Mouse (Mus musculus): ENCODE data around the gene Tmem107.

Tmem107 gene

DNA sequence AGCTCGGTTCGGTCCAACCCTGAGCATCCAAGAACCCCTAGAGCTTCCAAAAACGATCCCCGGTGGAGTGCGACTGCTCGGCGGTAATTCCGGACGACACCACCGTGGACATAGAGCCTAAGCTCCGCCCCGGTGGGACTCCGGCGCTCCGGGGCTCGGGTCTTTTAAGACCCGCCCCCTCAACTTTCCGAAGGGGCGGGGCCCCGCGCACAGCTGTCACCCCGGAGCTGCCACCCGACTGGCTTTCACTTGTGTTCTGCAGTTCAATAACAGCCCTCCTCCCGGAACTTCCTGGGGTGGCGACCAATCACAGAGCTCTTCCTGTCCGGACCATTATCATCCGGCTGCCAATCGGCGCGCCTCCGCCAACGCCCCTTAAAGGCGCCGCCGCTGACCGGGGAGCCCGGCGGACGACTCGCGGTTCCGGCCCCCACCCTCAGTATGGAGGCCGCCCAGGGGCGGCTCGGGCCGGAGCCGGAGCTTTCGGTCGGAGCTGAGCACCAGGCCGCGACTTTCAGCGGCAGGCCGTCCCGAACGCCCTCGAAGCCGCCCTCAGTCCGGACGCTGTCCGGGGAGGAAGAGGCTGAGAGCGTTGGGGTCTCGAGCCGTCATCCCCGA is 11.1 kb upstream of the Tmem107 start, which contains the start of gene Borcs6:
Gene Borcs6, plus strand, starts transcription at position 361 of the 618 bp plus-strand sequence.
- peak; percentile 98 for DNase-seq (ENCODE audit: low spot score in 2 of 2)

DNA sequence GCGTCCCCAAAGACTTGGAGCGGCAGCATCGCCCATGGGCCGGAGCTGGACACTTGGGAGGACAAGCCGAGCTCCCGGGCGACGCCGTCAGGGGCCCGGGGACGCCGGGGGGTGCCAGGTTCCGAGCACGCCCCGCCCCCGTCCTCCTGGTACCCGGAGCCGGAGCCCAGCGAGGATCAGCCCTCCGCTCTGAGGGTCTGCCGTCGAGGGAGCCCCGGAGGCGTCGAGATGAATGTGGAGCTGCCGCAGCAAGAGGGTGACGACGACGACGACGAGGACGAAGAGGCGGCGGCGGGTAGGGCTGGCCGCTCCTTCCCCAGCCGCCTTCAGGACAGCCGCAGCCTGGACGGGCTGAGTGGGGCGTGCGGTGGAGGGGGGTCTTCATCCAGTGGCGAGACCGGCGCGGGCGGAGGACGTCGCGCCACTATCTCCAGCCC is 10.6 kb upstream of the Tmem107 start:
- peak in 1 of 2 experiments; percentile 45 for DNase-seq (ENCODE audit: low spot score in 2 of 2)

- no peak for DNase-seq (ENCODE audit: low spot score in 2 of 2)
Observed at GRCm38 (mm10) chr11:69060448-69061254, 10.0 kb upstream of the Tmem107 start.

DNA sequence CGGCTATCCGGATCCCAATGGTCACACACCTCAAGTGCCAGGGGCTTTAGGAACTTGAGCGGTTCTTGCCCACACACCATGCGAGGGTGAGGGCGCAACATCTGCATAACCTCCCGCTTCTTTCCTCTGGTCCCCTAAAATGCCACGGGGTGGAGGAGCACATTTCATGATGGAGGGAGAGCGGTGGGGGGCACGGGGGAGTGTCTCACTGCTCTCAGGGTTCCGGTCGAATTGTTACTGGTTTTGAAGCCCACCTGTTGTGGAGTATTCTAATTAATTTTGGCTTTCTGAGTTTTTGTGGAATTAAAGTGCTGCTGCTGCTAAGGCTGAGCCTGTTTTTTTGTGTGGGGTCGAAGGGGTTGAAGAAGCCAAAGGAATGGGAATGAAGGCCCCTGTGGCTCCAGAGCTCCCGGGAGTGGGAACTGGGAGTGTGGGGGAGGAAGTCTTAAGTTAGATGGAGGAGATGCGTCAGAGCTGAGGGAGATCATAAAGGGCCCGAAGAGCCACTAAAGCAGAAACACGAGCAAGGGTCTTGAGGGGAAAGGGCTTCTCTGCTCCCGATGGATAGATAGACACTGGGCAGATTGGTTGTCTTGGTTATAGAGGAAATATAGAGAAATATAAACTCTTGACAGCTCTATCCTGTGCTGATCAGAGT is 9.2 kb upstream of the Tmem107 start:
- no peak for DNase-seq (ENCODE audit: low spot score in 2 of 2)

DNA sequence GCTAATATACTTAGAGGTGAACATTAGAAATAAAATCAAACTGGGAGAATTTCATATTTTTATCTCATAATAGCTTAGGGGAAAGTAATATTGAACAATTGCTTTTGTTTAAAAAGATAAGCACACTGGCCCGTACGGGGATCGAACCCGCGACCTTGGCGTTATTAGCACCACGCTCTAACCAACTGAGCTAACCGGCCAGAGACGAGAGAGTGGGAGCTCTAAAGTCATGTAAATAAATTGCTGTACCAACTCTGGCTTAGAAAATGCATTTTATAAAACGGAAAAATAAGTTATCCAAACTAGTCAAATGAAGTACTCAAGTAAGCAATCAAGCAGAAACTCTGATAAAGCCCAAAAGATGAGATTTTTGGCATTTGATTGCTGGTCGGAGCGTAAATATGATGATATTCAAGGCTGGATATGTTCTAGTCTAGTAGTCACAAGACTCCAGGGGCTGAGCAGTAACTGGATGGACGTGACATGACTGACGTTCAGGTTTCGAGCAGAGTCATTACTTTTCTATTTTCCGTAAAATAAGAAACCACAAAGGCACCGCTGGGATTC is 8.3 kb upstream of the Tmem107 start:
- peak; percentile 70 to 81 for DNase-seq (ENCODE audit: low spot score in 2 of 2)

DNA sequence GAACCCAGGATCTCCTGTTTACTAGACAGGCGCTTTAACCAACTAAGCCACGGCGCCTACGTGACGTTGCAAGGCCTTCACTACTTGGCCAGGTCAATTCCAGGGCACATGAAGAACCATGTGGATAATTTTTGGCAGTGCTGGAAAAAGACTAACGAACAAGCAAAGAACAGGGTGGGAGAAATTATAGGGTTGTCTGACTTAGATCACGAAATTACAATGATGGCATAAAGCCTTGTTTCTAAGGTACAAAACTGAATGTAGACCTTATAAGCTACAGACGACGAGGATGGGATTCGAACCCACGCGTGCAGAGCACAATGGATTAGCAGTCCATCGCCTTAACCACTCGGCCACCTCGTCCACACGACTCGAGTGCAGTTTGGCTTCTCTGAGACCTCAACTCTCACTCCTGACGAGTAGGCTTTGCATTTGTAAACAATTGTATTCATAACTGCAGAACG is 7.8 kb upstream of the Tmem107 start:
- DNase-seq (ENCODE audit: low spot score in 2 of 2), result peak; percentile 92 to 95

DNA sequence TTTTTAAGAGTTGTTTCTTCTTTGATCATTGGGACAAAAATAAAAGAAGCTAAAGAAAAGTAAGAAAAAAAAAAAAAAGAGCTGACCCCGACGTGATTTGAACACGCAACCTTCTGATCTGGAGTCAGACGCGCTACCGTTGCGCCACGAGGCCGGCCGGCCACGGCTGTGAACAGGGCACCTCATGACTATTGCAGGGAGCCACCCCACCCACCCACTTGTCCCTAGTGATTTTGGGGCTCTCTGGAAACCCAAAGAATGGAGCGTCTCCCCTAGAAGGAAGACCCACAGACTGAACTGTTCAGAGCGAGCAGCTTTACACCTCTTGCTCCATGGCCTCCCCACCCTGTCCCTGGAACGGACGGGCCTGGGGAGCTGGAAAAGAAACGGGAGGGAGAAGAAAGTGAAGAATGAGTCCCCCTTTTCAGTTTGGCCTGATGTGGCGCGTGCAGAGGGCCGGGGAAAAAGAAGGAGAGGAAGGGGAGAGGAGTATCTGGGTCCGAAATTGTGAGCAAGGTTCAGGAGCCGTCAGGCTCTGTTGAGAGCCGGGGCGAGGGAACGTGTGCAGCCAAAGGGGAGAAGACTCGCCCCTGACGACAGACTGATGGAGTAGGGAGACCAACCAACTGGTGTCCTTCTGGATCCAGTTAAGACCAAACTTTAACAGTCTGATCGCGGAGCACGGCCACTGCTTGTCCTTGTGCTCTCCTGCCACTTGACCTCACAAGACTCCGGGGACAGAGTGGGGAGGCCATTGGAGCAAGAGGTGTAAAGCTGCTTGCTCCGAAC is 7.0 kb upstream of the Tmem107 start:
- peak; percentile 67 to 68 for DNase-seq (ENCODE audit: low spot score in 2 of 2)

- no peak for DNase-seq (ENCODE audit: low spot score in 2 of 2)
Observed at GRCm38 (mm10) chr11:69064259-69065133, 6.1 kb upstream of the Tmem107 start.

- DNase-seq (ENCODE audit: low spot score in 2 of 2), result no peak
Observed at GRCm38 (mm10) chr11:69065394-69065925, 5.1 kb upstream of the Tmem107 start.

DNA sequence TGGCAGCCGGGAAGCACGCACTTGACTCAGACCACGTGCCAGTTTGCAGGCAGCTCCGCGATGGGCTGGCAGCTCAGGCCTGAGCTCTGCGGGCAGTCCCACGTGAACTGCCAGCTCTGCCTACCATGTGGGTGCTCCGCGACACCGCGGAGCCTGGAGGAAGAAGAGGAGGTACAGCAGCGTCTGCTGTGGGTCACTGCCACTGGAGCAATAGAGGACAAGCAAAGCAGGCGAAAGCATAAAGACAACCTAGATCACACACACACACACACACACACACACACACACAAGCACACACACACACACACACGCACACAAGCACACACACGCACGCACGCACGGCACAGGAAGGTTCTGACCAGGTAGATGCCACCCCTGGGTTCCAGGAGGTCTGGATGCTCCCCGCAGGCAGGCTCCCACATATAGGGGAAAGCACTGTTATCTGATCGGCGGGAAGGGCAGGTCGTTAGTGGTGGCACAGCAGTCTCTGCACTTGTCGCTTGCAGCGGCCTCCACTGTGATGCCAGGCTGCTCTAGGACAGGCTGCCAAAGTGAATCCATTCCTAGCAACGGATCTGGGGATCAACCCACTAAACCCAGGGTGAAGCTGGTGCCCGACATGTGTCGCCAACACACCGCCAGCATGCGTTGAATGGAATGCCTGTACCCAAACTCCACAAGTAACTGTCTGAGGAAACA is 4.3 kb upstream of the Tmem107 start:
- DNase-seq (ENCODE audit: low spot score in 2 of 2), result peak in 1 of 2 experiments; percentile 31

DNA sequence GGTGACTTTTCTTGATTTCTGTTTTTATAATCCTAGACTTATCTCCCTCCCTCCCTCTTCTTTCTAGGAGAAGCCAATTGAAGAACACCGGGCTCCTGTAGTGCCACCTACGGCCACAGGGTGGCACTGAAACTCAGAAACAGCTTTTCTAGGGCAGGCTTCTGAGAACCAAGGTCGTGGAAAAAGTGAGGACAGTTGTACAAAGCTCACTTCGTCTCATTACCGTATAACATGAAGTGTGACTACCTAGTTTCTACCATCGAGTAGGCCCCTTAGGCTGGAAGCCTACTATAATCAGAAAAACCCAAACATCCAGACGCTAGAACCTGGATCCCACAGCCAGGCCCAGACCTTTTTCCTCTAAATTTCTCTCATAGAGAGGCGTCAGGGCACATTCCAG is 3.6 kb upstream of the Tmem107 start:
- peak; percentile 76 to 85 for DNase-seq (ENCODE audit: low spot score in 2 of 2)

- DNase-seq (ENCODE audit: low spot score in 2 of 2), result no peak
Observed at GRCm38 (mm10) chr11:69067601-69068000, 3.0 kb upstream of the Tmem107 start.

DNA sequence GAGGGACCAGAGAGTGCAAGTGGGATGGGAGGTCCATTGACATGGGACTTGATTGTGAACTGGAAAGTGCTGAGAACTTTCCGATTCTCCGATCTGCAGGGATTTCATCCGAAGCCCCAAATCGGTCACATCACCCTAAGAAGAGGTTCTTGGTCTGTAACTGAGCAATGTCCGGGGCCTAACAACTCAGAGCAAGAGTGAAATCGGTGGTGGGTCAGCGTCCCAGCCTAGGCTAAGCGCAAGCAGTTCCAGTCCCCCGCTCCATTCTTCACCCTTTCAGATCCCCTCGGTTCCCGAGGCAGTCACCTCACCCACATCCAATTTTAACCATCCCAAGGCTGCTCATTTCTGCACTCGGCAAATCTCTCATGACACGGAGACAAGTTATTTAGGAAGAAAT is 513 bp upstream of the Tmem107 start:
- no peak for DNase-seq (ENCODE audit: low spot score in 2 of 2)

GRCm38 (mm10) chr11:69071262-69071661 is 656 bp downstream of the Tmem107 start:
- DNase-seq (ENCODE audit: low spot score in 2 of 2), result no peak

DNA sequence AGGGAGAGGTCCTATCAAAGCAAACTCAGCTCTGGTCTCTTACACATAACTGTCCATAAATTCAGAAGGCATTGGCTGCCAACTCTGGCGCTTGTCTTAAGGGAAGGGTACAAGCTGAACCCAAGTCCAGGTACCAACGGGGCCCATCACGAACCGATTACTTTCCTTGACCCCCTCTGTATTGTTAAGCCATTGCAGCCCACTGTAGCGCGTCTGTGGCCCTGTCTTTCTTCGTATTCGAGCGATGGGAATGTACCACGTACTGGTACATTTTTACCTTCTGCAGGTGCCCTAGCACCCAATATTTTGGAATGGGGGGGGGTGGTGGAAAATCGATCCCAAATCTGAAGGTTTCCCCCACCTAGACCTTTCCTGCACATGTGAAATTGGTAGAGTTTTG is 1.6 kb downstream of the Tmem107 start:
- DNase-seq (ENCODE audit: low spot score in 2 of 2), result no peak

DNA sequence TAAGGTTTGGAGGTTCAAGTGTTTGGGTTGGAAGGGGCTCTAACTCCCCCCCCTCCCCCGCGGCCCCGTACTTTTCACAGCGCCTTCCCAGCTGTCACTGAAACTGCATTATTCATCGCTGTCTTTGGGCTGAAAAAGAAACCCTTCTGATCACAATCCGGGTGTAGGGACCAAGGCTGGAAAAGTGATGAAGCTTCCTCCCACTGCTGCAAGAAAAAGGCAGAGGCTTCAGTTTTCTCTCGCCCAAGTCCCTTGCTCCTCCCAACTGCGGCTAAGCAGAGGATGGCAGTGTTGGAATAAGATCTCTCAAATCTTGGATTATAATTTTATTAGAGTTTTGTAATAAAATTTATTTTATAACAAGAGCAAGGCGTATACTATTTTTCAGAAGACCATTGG is 2.1 kb downstream of the Tmem107 start:
- DNase-seq (ENCODE audit: low spot score in 2 of 2), result no peak

DNA sequence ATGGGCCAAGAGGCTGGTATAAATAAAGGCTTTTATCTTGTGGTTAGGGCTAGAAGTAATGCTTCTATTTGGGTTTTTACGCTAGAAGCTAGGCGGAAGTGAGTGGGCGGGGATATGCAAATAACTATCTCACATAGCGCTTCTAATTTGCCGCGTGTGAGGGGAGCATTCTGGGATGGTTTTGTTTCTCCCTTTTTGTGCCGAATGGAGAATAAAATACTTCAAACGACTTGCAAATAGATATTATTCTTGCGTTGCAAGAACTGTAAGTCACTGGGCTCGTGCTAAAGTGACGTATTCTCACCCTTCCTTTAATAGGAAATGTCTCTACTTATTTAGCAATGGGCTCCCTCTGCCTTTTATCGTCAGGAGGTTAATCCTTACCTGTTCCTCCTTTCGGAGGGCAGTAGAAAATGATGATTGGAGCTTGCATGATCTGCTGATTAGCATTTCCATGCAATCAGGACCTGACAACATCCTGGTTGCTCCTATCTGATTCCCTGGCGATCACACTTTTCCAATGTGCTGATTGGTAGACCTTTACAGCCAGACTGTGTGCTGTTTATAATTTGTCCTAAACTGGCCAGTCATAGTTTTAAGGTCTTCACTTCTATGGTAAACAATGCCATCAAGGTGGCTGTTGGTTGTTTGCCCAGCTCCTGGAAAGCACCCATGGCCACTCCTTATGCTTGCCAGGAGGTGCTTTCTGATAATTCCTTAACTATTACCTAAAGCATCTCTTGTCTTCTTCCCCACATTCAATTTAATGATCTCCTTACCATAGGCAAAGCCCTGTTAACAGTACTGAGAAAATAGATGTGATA is 2.7 kb downstream of the Tmem107 start:
- peak; percentile 83 to 92 for DNase-seq (ENCODE audit: low spot score in 2 of 2)

DNA sequence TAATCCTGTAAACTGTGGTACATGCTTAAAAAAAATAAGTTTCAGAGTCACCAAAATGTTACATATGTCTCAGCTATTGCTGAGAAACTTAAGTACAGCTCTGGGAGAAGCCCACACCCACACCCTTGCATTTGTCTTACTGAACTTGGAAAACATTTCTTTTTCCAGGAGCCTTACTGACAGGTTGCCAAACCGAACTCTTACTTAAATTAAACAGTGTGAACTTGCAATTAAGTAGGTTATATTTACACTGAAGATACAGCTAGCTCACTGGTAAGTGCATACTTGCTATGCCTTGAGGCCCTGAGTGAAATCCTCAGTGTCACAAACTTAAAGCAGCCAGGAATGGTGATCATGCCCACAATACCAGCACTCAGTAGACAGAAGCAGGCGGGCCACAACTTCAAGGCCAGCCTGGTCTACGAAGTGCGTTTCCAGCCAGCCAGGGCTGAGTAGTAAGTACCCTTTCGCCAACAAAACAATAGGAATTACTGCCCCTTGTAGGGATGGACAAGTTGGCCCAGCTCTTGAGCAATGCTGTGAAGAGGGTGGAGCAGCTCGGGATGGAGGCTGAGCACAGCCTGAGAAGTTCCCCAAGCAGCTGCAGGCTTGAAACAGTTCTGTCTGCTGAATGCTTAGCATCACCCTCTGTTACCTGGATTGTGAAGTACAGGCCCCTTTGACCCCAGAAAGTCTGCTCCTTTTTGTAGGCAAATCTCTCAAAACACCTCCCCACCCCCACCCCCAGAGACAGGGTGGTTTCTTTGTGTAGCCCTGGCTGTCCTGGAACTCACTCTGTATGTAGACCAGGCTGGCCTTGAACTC is 3.6 kb downstream of the Tmem107 start:
- DNase-seq (ENCODE audit: low spot score in 2 of 2), result no peak

Measured in spleen, postnatal 36 days (tissue).